13 mouse cellular contexts compared by ENCODE assay signal in genomic region chr17:47470686-47471085, GRCm38 (mm10). TPM values are rescaled to one million over a fixed set of nuclear protein-coding genes. Genes with fewer than 3 reads are reported as not detected.
DNase-seq lines count a peak whose midpoint lies in the region; ATAC-seq lines count a peak whose summit lies in the region.
"Had no signal": no experiment of that assay in that cellular context is flagged by ENCODE, and none has a peak within 500 bp of the region (broad histone marks: within the 10 kb centered on the region; RNA-seq: fewer than 3 reads in every experiment).

No protein-coding gene starts in this region.

- no peaks in the 10 kb centered on the region for H3K9me3 ChIP-seq in forebrain, embryonic 15.5 days
- H3K9me3 ChIP-seq in forebrain, embryonic 12.5 days, result no peaks in the 10 kb centered on the region
- no peaks in the 10 kb centered on the region for H3K9me3 ChIP-seq in intestine, embryonic 15.5 days
- H3K9me3 ChIP-seq: hindbrain, embryonic 13.5 days had no signal

- no peak overlapping the region for H3K4me3 ChIP-seq in forebrain, embryonic 15.5 days
- no peak overlapping the region for H3K4me3 ChIP-seq in forebrain, embryonic 12.5 days (replicated peaks)
- no peak overlapping the region for H3K4me3 ChIP-seq in intestine, embryonic 15.5 days (replicated peaks)
- H3K4me3 ChIP-seq: hindbrain, embryonic 13.5 days had no signal

- intact Hi-C loops in left cerebral cortex, postnatal 4 days (cut with DNase I), result no loop called here

- no peak overlapping the region for H3K4me2 ChIP-seq in forebrain, embryonic 15.5 days (replicated peaks)
- H3K4me2 ChIP-seq in forebrain, embryonic 12.5 days, result no peak overlapping the region
- no peak overlapping the region for H3K4me2 ChIP-seq in intestine, embryonic 15.5 days (replicated peaks)
- H3K4me2 ChIP-seq: hindbrain, embryonic 13.5 days had no signal

- WGBS in forebrain, embryonic 15.5 days, result 42% methylated on average over 5 of the region's 5 CpGs
- WGBS in forebrain, embryonic 12.5 days, result 78% methylated on average over 5 of the region's 5 CpGs
- 56% methylated on average over 5 of the region's 5 CpGs for WGBS in intestine, embryonic 15.5 days

- H3K27ac ChIP-seq in forebrain, embryonic 15.5 days (replicated peaks), result no peak overlapping the region
- no peak overlapping the region for H3K27ac ChIP-seq in forebrain, embryonic 12.5 days
- peak overlapping the region; percentile 62 for H3K27ac ChIP-seq in intestine, embryonic 15.5 days
- H3K27ac ChIP-seq: hindbrain, embryonic 13.5 days had no signal

- 0 out of 2 replicates have a peak, but pooled peaks have one; percentile 38 for ATAC-seq in forebrain, embryonic 15.5 days (replicated peaks)
- no peak for ATAC-seq in forebrain, embryonic 12.5 days (ENCODE audit: low FRiP score)
- no peak for ATAC-seq in intestine, embryonic 15.5 days
- ATAC-seq: Patski had no signal

- no peak overlapping the region for H3K9ac ChIP-seq in forebrain, embryonic 15.5 days (replicated peaks)
- no peak overlapping the region for H3K9ac ChIP-seq in forebrain, embryonic 12.5 days
- H3K9ac ChIP-seq in intestine, embryonic 15.5 days, result no peak overlapping the region
- H3K9ac ChIP-seq: hindbrain, embryonic 13.5 days had no signal

- H3K4me1 ChIP-seq in forebrain, embryonic 15.5 days, result peaks cover 3% of the 10 kb centered on the region; the same call in 1 of the 2 replicates
- H3K4me1 ChIP-seq in forebrain, embryonic 12.5 days, result peaks cover 19% of the 10 kb centered on the region
- peaks cover 43% of the 10 kb centered on the region for H3K4me1 ChIP-seq in intestine, embryonic 15.5 days (replicated peaks)

- peaks cover 18% of the 10 kb centered on the region for H3K27me3 ChIP-seq in forebrain, embryonic 15.5 days
- H3K27me3 ChIP-seq in forebrain, embryonic 12.5 days, result peaks cover 51% of the 10 kb centered on the region
- 0 out of 2 replicates have a peak, but pooled peaks cover 3% of the 10 kb centered on the region for H3K27me3 ChIP-seq in intestine, embryonic 15.5 days (replicated peaks)
- H3K27me3 ChIP-seq: Patski had no signal

- no peaks in the 10 kb centered on the region for H3K36me3 ChIP-seq in forebrain, embryonic 15.5 days
- no peaks in the 10 kb centered on the region for H3K36me3 ChIP-seq in forebrain, embryonic 12.5 days (replicated peaks)
- no peaks in the 10 kb centered on the region for H3K36me3 ChIP-seq in intestine, embryonic 15.5 days
- H3K36me3 ChIP-seq: hindbrain, embryonic 13.5 days had no signal

- peak; percentile 72 for DNase-seq in left cerebral cortex, postnatal 4 days
- no peak for DNase-seq in left cerebral cortex, adult 11 months (ENCODE audit: low spot score)
- DNase-seq in cerebellum, adult 11-12 months, result peak; percentile 85
- no peak for DNase-seq in spleen, adult 12 weeks (ENCODE audit: low spot score)
- DNase-seq in thymus, postnatal 36 days, result no peak
- DNase-seq: lung, adult 18-20 months had no signal

RNA-seq across cellular contexts. Expression of gene Taf8, which starts 31.4 kb away (rescaled TPM):
- polyA plus RNA-seq in forebrain, embryonic 15.5 days (2015; fragmentation: Nextera tagmentation; extraction: Ambion mirVana), result 25.2 and 26.2 TPM in 2 replicates
- polyA plus RNA-seq in forebrain, embryonic 12.5 days (2016; fragmentation: Nextera tagmentation; extraction: Ambion mirVana), result 31.1 and 32.9 TPM in 2 replicates
- 10 to 100 TPM; 12.7 to 15.5 TPM for total RNA-seq in left cerebral cortex, postnatal 4 days (2021)
- polyA plus RNA-seq in intestine, embryonic 15.5 days (2015; fragmentation: Nextera tagmentation; extraction: Ambion mirVana), result 20.4 and 21.9 TPM in 2 replicates

RNA-seq across cellular contexts. Expression of gene 1700001C19Rik, which starts 33.5 kb away (rescaled TPM):
- polyA plus RNA-seq in forebrain, embryonic 15.5 days (2015; fragmentation: Nextera tagmentation; extraction: Ambion mirVana), result 0.51 and 0.64 TPM in 2 replicates
- 0.19 and 0.31 TPM in 2 replicates for polyA plus RNA-seq in forebrain, embryonic 12.5 days (2016; fragmentation: Nextera tagmentation; extraction: Ambion mirVana)
- not detected for total RNA-seq in left cerebral cortex, postnatal 4 days (2021)
- 0.28 and 0.38 TPM in 2 replicates for polyA plus RNA-seq in intestine, embryonic 15.5 days (2015; fragmentation: Nextera tagmentation; extraction: Ambion mirVana)
- total RNA-seq: gastrocnemius, postnatal 4 days; left cerebral cortex, adult 8-10 months had no signal

RNA-seq across cellular contexts. Expression of gene Ccnd3, which starts 34.2 kb away (rescaled TPM):
- polyA plus RNA-seq in forebrain, embryonic 15.5 days (2015; fragmentation: Nextera tagmentation; extraction: Ambion mirVana), result 59.8 and 64.4 TPM in 2 replicates
- polyA plus RNA-seq in forebrain, embryonic 12.5 days (2016; fragmentation: Nextera tagmentation; extraction: Ambion mirVana), result 124 and 137 TPM in 2 replicates
- 10 to 100 TPM; 30.1 to 36.2 TPM for total RNA-seq in left cerebral cortex, postnatal 4 days (2021)
- polyA plus RNA-seq in intestine, embryonic 15.5 days (2015; fragmentation: Nextera tagmentation; extraction: Ambion mirVana), result 394 and 407 TPM in 2 replicates

RNA-seq across cellular contexts. Expression of gene AI661453, which starts 34.3 kb away (rescaled TPM):
- 0.19 and 0.20 TPM in 2 replicates for polyA plus RNA-seq in forebrain, embryonic 15.5 days (2015; fragmentation: Nextera tagmentation; extraction: Ambion mirVana)
- polyA plus RNA-seq in forebrain, embryonic 12.5 days (2016; fragmentation: Nextera tagmentation; extraction: Ambion mirVana), result 0.13 and 0.19 TPM in 2 replicates
- total RNA-seq in left cerebral cortex, postnatal 4 days (2021), result under 1 TPM; 0.48 to 0.54 TPM
- 3.1 and 3.7 TPM in 2 replicates for polyA plus RNA-seq in intestine, embryonic 15.5 days (2015; fragmentation: Nextera tagmentation; extraction: Ambion mirVana)

Comparison
In these comparisons a context has a peak if more than half of its experiments do, and no peak if none do; other contexts are left out.
1. DNase-seq: peak in left cerebral cortex, postnatal 4 days (single experiment) and cerebellum, adult 11-12 months (single experiment); none in left cerebral cortex, adult 11 months (single experiment), spleen, adult 12 weeks (single experiment) and thymus, postnatal 36 days (0 of 2).